Comparison of ENCODE assay signal across 9 mouse cellular contexts in genomic region chr17:35254241-35255098, GRCm38 (mm10). TPM values are rescaled to one million over a fixed set of nuclear protein-coding genes. Genes with fewer than 3 reads are reported as not detected.
DNase-seq lines count a peak whose midpoint lies in the region; ATAC-seq and TF ChIP-seq lines count a peak whose summit lies in the region.
"Had no signal": no experiment of that assay in that cellular context is flagged by ENCODE, and none has a peak within 500 bp of the region (broad histone marks: within the 10 kb centered on the region; RNA-seq: fewer than 3 reads in every experiment).

No protein-coding gene starts in this region.

- no peak overlapping the region for H3K4me2 ChIP-seq in hindbrain, postnatal 0 days (ENCODE audit: low read depth, low read length)
- no peak overlapping the region for H3K4me2 ChIP-seq in liver, embryonic 13.5 days
- no peak overlapping the region for H3K4me2 ChIP-seq in neural tube, embryonic 12.5 days (replicated peaks)
- H3K4me2 ChIP-seq: limb, embryonic 12.5 days had no signal

- no peak overlapping the region for H3K27ac ChIP-seq in heart, embryonic 10.5 days
- H3K27ac ChIP-seq in hindbrain, postnatal 0 days = no peak overlapping the region
- H3K27ac ChIP-seq in liver, embryonic 13.5 days = 0 out of 2 replicates have a peak overlapping the region, but pooled peaks have one; percentile 7
- H3K27ac ChIP-seq in neural tube, embryonic 12.5 days = no peak overlapping the region
- H3K27ac ChIP-seq: limb, embryonic 12.5 days had no signal

- no peaks in the 10 kb centered on the region for H3K4me1 ChIP-seq in heart, embryonic 10.5 days
- 0 out of 2 replicates have a peak, but pooled peaks cover 4% of the 10 kb centered on the region for H3K4me1 ChIP-seq in hindbrain, postnatal 0 days (ENCODE audit: insufficient read depth, low read length)
- peaks cover 25% of the 10 kb centered on the region for H3K4me1 ChIP-seq in liver, embryonic 13.5 days (replicated peaks)
- H3K4me1 ChIP-seq in neural tube, embryonic 12.5 days = no peaks in the 10 kb centered on the region
- H3K4me1 ChIP-seq: limb, embryonic 12.5 days had no signal

- peaks cover 11% of the 10 kb centered on the region; the same call in 1 of the 2 replicates for H3K27me3 ChIP-seq in heart, embryonic 10.5 days (ENCODE audit: insufficient read depth, poor library complexity, severe bottlenecking)
- H3K27me3 ChIP-seq in hindbrain, postnatal 0 days (ENCODE audit: insufficient read depth, low read length) = no peaks in the 10 kb centered on the region
- no peaks in the 10 kb centered on the region for H3K27me3 ChIP-seq in liver, embryonic 13.5 days
- H3K27me3 ChIP-seq in neural tube, embryonic 12.5 days (replicated peaks) = no peaks in the 10 kb centered on the region

- H3K36me3 ChIP-seq in heart, embryonic 10.5 days = peaks cover 48% of the 10 kb centered on the region
- H3K36me3 ChIP-seq in hindbrain, postnatal 0 days (ENCODE audit: insufficient read depth, low read length) = peaks cover 30% of the 10 kb centered on the region
- peaks cover 49% of the 10 kb centered on the region for H3K36me3 ChIP-seq in liver, embryonic 13.5 days
- H3K36me3 ChIP-seq in neural tube, embryonic 12.5 days = peaks cover 49% of the 10 kb centered on the region

- H3K9ac ChIP-seq in hindbrain, postnatal 0 days (replicated peaks; ENCODE audit: low read length) = no peak overlapping the region
- H3K9ac ChIP-seq in liver, embryonic 13.5 days = no peak overlapping the region
- H3K9ac ChIP-seq in neural tube, embryonic 12.5 days = no peak overlapping the region
- H3K9ac ChIP-seq: limb, embryonic 12.5 days had no signal

- peak; percentile 77 for TF ChIP-seq CTCF in hindbrain, postnatal 0 days (IDR thresholded peaks at IDR 0.05; ENCODE audit: low read depth)

- peak; percentile 41 for ATAC-seq in hindbrain, postnatal 0 days
- peak; percentile 37; the same call in 1 of the 2 replicates for ATAC-seq in liver, embryonic 13.5 days (ENCODE audit: low read depth)
- peak; percentile 22 for ATAC-seq in neural tube, embryonic 12.5 days (ENCODE audit: low FRiP score, low read depth)

- H3K4me3 ChIP-seq in heart, embryonic 10.5 days = no peak overlapping the region
- H3K4me3 ChIP-seq in hindbrain, postnatal 0 days (ENCODE audit: low read length) = no peak overlapping the region
- H3K4me3 ChIP-seq in liver, embryonic 13.5 days (replicated peaks) = no peak overlapping the region
- no peak overlapping the region for H3K4me3 ChIP-seq in neural tube, embryonic 12.5 days
- H3K4me3 ChIP-seq: limb, embryonic 12.5 days had no signal

- WGBS in heart, embryonic 10.5 days = 61% methylated on average over 11 of the region's 11 CpGs
- WGBS in hindbrain, postnatal 0 days = 60% methylated on average over 11 of the region's 11 CpGs
- WGBS in liver, embryonic 13.5 days (ENCODE audit: insufficient replicate concordance) = 55% methylated on average over 11 of the region's 11 CpGs
- WGBS in neural tube, embryonic 12.5 days = 55% methylated on average over 11 of the region's 11 CpGs

- H3K9me3 ChIP-seq in heart, embryonic 10.5 days = no peaks in the 10 kb centered on the region
- no peaks in the 10 kb centered on the region for H3K9me3 ChIP-seq in hindbrain, postnatal 0 days (ENCODE audit: low read length)
- no peaks in the 10 kb centered on the region for H3K9me3 ChIP-seq in liver, embryonic 13.5 days (replicated peaks)
- no peaks in the 10 kb centered on the region for H3K9me3 ChIP-seq in neural tube, embryonic 12.5 days
- H3K9me3 ChIP-seq: limb, embryonic 12.5 days had no signal

- peak; percentile 62 to 73 for DNase-seq in heart, postnatal 36 days
- no peak for DNase-seq in heart, embryonic 10.5 days (ENCODE audit: low spot score)
- peak; percentile 76 for DNase-seq in NIH3T3 (ENCODE audit: low read depth)
- peak; percentile 46 for DNase-seq in embryo, embryonic 11.5 days (ENCODE audit: low read depth, low spot score)
- peak; percentile 61 for DNase-seq in hindbrain, postnatal 0 days (ENCODE audit: low spot score)
- no peak for DNase-seq in liver, embryonic 13.5 days
- peak; percentile 88 for DNase-seq in thymus, postnatal 4 days

- intact Hi-C loops in heart, postnatal 36 days (cut with DNase I) = no loop called here

RNA-seq across cellular contexts. Expression of gene H2-D1, which starts 8.1 kb away (rescaled TPM):
- total RNA-seq in heart, postnatal 36 days (2021) = 100 to 1,000 TPM in 1 of 2 experiments, 10 to 100 TPM in 1; 87.6 to 133 TPM
- polyA plus RNA-seq in heart, embryonic 10.5 days (2016; fragmentation: Nextera tagmentation; extraction: Ambion mirVana) = 22.5 and 25.0 TPM in 2 replicates
- total RNA-seq in hindbrain, postnatal 0 days (2014; rRNA removed) = 74.3 and 83.8 TPM in 2 replicates
- polyA plus RNA-seq in hindbrain, postnatal 0 days (2015; fragmentation: Nextera tagmentation; extraction: Ambion mirVana) = 141 and 146 TPM in 2 replicates
- 74.5 and 77.7 TPM in 2 replicates for polyA plus RNA-seq in liver, embryonic 13.5 days (2015; fragmentation: Nextera tagmentation; extraction: Ambion mirVana)
- polyA plus RNA-seq in neural tube, embryonic 12.5 days (2016; fragmentation: Nextera tagmentation; extraction: Ambion mirVana) = 55.7 and 58.8 TPM in 2 replicates

RNA-seq across cellular contexts. Expression of gene Ddx39b, which starts 12.9 kb away (rescaled TPM):
- 10 to 100 TPM; 83.3 to 97.3 TPM for total RNA-seq in heart, postnatal 36 days (2021)
- 367 and 489 TPM in 2 replicates for polyA plus RNA-seq in heart, embryonic 10.5 days (2016; fragmentation: Nextera tagmentation; extraction: Ambion mirVana)
- 259 and 266 TPM in 2 replicates for total RNA-seq in hindbrain, postnatal 0 days (2014; rRNA removed)
- 326 and 341 TPM in 2 replicates for polyA plus RNA-seq in hindbrain, postnatal 0 days (2015; fragmentation: Nextera tagmentation; extraction: Ambion mirVana)
- polyA plus RNA-seq in liver, embryonic 13.5 days (2015; fragmentation: Nextera tagmentation; extraction: Ambion mirVana) = 208 and 220 TPM in 2 replicates
- polyA plus RNA-seq in neural tube, embryonic 12.5 days (2016; fragmentation: Nextera tagmentation; extraction: Ambion mirVana) = 511 and 522 TPM in 2 replicates

RNA-seq across cellular contexts. Expression of gene Nfkbil1, which starts 18.9 kb away (rescaled TPM):
- total RNA-seq in heart, postnatal 36 days (2021) = 1 to 10 TPM; 8.0 to 8.5 TPM
- 8.4 and 10.4 TPM in 2 replicates for polyA plus RNA-seq in heart, embryonic 10.5 days (2016; fragmentation: Nextera tagmentation; extraction: Ambion mirVana)
- 15.5 and 15.9 TPM in 2 replicates for total RNA-seq in hindbrain, postnatal 0 days (2014; rRNA removed)
- 11.4 and 12.9 TPM in 2 replicates for polyA plus RNA-seq in hindbrain, postnatal 0 days (2015; fragmentation: Nextera tagmentation; extraction: Ambion mirVana)
- polyA plus RNA-seq in liver, embryonic 13.5 days (2015; fragmentation: Nextera tagmentation; extraction: Ambion mirVana) = 3.9 and 4.4 TPM in 2 replicates
- 10.6 and 11.5 TPM in 2 replicates for polyA plus RNA-seq in neural tube, embryonic 12.5 days (2016; fragmentation: Nextera tagmentation; extraction: Ambion mirVana)

RNA-seq across cellular contexts. Expression of gene Atp6v1g2, which starts 21.0 kb away (rescaled TPM):
- total RNA-seq in heart, postnatal 36 days (2021) = 1 to 10 TPM; 2.0 to 2.6 TPM
- polyA plus RNA-seq in heart, embryonic 10.5 days (2016; fragmentation: Nextera tagmentation; extraction: Ambion mirVana) = 6.5 and 10.1 TPM in 2 replicates
- total RNA-seq in hindbrain, postnatal 0 days (2014; rRNA removed) = 91.0 and 114 TPM in 2 replicates
- polyA plus RNA-seq in hindbrain, postnatal 0 days (2015; fragmentation: Nextera tagmentation; extraction: Ambion mirVana) = 180 and 183 TPM in 2 replicates
- 0.76 and 1.3 TPM in 2 replicates for polyA plus RNA-seq in liver, embryonic 13.5 days (2015; fragmentation: Nextera tagmentation; extraction: Ambion mirVana)
- polyA plus RNA-seq in neural tube, embryonic 12.5 days (2016; fragmentation: Nextera tagmentation; extraction: Ambion mirVana) = 26.2 and 28.4 TPM in 2 replicates

RNA-seq across cellular contexts. Expression of gene Gm16181, which starts 33.8 kb away (rescaled TPM):
- total RNA-seq in heart, postnatal 36 days (2021) = not detected
- 0.30 TPM in 1 of 2 replicates, not detected in the other for polyA plus RNA-seq in heart, embryonic 10.5 days (2016; fragmentation: Nextera tagmentation; extraction: Ambion mirVana)
- total RNA-seq in hindbrain, postnatal 0 days (2014; rRNA removed) = not detected in 2 replicates
- 0.40 TPM in 1 of 2 replicates, not detected in the other for polyA plus RNA-seq in hindbrain, postnatal 0 days (2015; fragmentation: Nextera tagmentation; extraction: Ambion mirVana)
- polyA plus RNA-seq in liver, embryonic 13.5 days (2015; fragmentation: Nextera tagmentation; extraction: Ambion mirVana) = 0.36 TPM in 1 of 2 replicates, not detected in the other
- not detected in 2 replicates for polyA plus RNA-seq in neural tube, embryonic 12.5 days (2016; fragmentation: Nextera tagmentation; extraction: Ambion mirVana)

Comparison
In these comparisons a context has a peak if more than half of its experiments do, and no peak if none do; other contexts are left out.
1. DNase-seq: peak in heart, postnatal 36 days (2 of 2), NIH3T3 (single experiment), embryo, embryonic 11.5 days (single experiment), hindbrain, postnatal 0 days (single experiment) and thymus, postnatal 4 days (single experiment); none in heart, embryonic 10.5 days (single experiment) and liver, embryonic 13.5 days (single experiment).
2. Peak in every context shown above with its lines, with median percentiles within 50 percentile points of each other: ATAC-seq.